Mouse (Mus musculus): ENCODE measurements at regions not wholly inside any gene's neighbourhood (a gene's known extent, or its start where the extent isn't known, plus 50 kb on each side); places are given as distances from the start of the nearest gene placed in this dataset.

DNA sequence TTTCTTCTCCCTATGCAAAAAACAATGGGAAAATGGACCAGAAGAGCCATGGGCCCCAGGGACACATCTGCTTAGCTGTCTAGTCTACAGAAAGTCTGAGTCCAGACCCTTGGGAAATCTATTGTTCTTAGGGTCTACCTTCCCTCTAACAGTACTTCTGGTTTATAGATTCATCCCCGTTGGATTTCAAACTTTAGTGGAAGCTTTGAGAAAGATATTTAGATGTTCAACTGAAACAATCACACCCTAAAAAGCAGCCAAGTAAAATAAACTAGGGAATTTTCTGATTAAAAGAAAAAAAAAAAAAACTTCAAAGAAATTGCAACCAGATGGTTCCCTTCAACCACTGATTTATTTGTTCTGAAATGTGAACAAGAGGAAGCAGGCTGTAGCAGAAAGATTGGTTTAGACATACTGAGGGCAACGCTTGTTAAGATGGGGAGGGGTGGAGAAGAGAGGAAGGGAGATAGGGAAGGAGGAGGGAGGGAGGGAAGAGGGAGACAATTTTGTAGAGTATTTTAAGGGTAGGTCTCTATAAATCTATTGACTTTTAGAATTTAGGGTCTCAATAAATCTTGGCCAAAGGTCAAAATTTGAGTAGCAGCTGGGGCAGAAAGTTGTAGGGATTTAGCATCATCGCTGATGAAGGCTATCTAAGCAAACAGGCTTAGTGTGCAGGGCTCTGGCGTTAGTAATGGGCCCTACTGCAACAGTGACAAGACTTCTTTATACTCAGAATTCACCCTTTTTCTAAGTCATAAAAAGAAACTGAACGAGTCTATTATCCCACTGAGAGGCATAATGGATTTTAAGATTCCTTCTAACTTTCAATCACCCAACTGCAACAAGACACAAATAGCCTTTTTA lies 132.3 kb upstream of the Supt20 start:
- TF ChIP-seq CTCF (IDR thresholded peaks at IDR 0.05; ENCODE audit: low read depth, low read length) (no peak), GATA1 (IDR thresholded peaks at IDR 0.05; ENCODE audit: borderline replicate concordance, low read length) (no peak)
